Mouse (Mus musculus) liver, embryonic 12.5 days (tissue): Measurements from ENCODE around the gene Amotl1. TPM values are rescaled to one million over a fixed set of nuclear protein-coding genes. Genes with fewer than 3 reads are reported as not detected.
"Not testable (repeated sequence)": the region's sequence is repeated elsewhere in the genome, so short reads cannot be mapped to it uniquely, and the experiment has no call there.

ENCODE experiments used
- ATAC-seq: fragments of 200-750 bp; cut with Nextera tagmentation; 2 replicates; pipeline ENCODE4 v1.8.0; 2017; ENCODE audit warnings: moderate number of reproducible peaks, mild to moderate bottlenecking, moderate library complexity
- H3K27ac ChIP-seq: fragments of 300-500 bp; sonication (generic); 2 replicates; pipeline ENCODE4 v1.5.1; 2016; ENCODE audit warnings: mild to moderate bottlenecking
- H3K27me3 ChIP-seq: fragments of 300-500 bp; sonication (generic); replicated peaks from 2 replicates; pipeline ENCODE4 v1.6.1; 2016; ENCODE audit warnings: mild to moderate bottlenecking, moderate library complexity
- H3K36me3 ChIP-seq: fragments of 300-500 bp; sonication (generic); 2 replicates; pipeline ENCODE4 v1.6.1; 2016; ENCODE audit warnings: mild to moderate bottlenecking, moderate library complexity
- H3K4me1 ChIP-seq: fragments of 300-500 bp; sonication (generic); 2 replicates; pipeline ENCODE4 v1.6.1; 2016
- H3K4me2 ChIP-seq: fragments of 300-500 bp; sonication (generic); 2 replicates; pipeline ENCODE4 v1.6.1; 2016; ENCODE audit warnings: mild to moderate bottlenecking, moderate library complexity
- H3K4me3 ChIP-seq: fragments of 300-500 bp; sonication (generic); 2 replicates; pipeline ENCODE4 v1.5.1; 2016; ENCODE audit warnings: mild to moderate bottlenecking, moderate library complexity
- H3K9ac ChIP-seq: fragments of 300-500 bp; sonication (generic); 2 replicates; pipeline ENCODE4 v1.6.1; 2016; ENCODE audit warnings: mild to moderate bottlenecking, moderate library complexity
- H3K9me3 ChIP-seq: fragments of 300-500 bp; sonication (generic); replicated peaks from 2 replicates; pipeline ENCODE4 v1.6.1; 2016; ENCODE audit warnings: mild to moderate bottlenecking, moderate library complexity
- WGBS: fragments of 180-500 bp; shearing (Covaris S2); methylation state at CpG from one replicate; pipeline ENCODE4 v1.1.7; 2016; ENCODE audit not compliant: insufficient replicate concordance; 5-methylcytosine and 5-hydroxymethylcytosine counted together
- polyA plus RNA-seq: library from polyadenylated mRNA; unstranded; fragments of >200 nt; fragmentation: Nextera tagmentation; extraction: Ambion mirVana; gene quantifications from 2 replicates; pipeline ENCODE4 v1.2.1, GENCODE M21; 2016

The Amotl1 gene
- 3.4 and 3.9 TPM in 2 replicates for polyA plus RNA-seq

- no peak for ATAC-seq
Measured at GRCm38 (mm10) chr9:14644956-14645355, at the start of gene Amotl1. Amotl1 (minus strand) TSS chr9:14645056.

GRCm38 (mm10) chr9:14689376-14690108 is 44.7 kb upstream of the Amotl1 start:
- ATAC-seq = no peak
- Histone ChIP-seq H3K9ac (no peak overlapping the region), H3K36me3 (no peaks in the 10 kb centered on the region), H3K27ac (no peak overlapping the region), H3K4me3 (no peak overlapping the region), H3K9me3 (no peaks in the 10 kb centered on the region), H3K4me2 (no peak overlapping the region), H3K4me1 (no peaks in the 10 kb centered on the region), H3K27me3 (no peaks in the 10 kb centered on the region)
- WGBS = 50% methylated on average over 12 of the region's 12 CpGs

More at GRCm38 (mm10) chr9:14644956-14645355, at the start of gene Amotl1:
- 41% methylated on average over 4 of the region's 4 CpGs for WGBS
- Histone ChIP-seq H3K9ac (no peak within 1 kb of the TSS), H3K36me3 (no peaks in the 10 kb centered on the region), H3K27ac (no peak within 1 kb of the TSS), H3K27me3 (peaks cover 20% of the 10 kb centered on the region; the same call in 1 of the 2 replicates), H3K9me3 (no peaks in the 10 kb centered on the region), H3K4me3 (no peak within 1 kb of the TSS), H3K4me1 (no peaks in the 10 kb centered on the region; the same call in 1 of the 2 replicates), H3K4me2 (no peak within 1 kb of the TSS)

GRCm38 (mm10) chr9:14684363-14684762 is 39.5 kb upstream of the Amotl1 start:
- ATAC-seq = no peak
- Histone ChIP-seq H3K9ac (no peak overlapping the region), H3K4me2 (no peak overlapping the region), H3K27me3 (no peaks in the 10 kb centered on the region), H3K27ac (no peak overlapping the region), H3K9me3 (no peaks in the 10 kb centered on the region), H3K4me1 (no peaks in the 10 kb centered on the region), H3K4me3 (no peak overlapping the region), H3K36me3 (no peaks in the 10 kb centered on the region)
- WGBS = 63% methylated on average over 4 of the region's 4 CpGs

GRCm38 (mm10) chr9:14682741-14683140 is 37.9 kb upstream of the Amotl1 start:
- Histone ChIP-seq H3K27me3 (no peaks in the 10 kb centered on the region), H3K4me1 (no peaks in the 10 kb centered on the region), H3K36me3 (no peaks in the 10 kb centered on the region), H3K4me2 (no peak overlapping the region), H3K4me3 (no peak overlapping the region), H3K9me3 (no peaks in the 10 kb centered on the region), H3K27ac (no peak overlapping the region), H3K9ac (no peak overlapping the region)
- no peak for ATAC-seq

GRCm38 (mm10) chr9:14680584-14680983 is 35.7 kb upstream of the Amotl1 start:
- Histone ChIP-seq H3K36me3 (no peaks in the 10 kb centered on the region), H3K4me2 (no peak overlapping the region), H3K4me3 (no peak overlapping the region), H3K9me3 (no peaks in the 10 kb centered on the region), H3K27me3 (no peaks in the 10 kb centered on the region), H3K9ac (no peak overlapping the region), H3K27ac (no peak overlapping the region), H3K4me1 (no peaks in the 10 kb centered on the region)
- WGBS = 43% methylated on average over 2 of the region's 2 CpGs
- no peak for ATAC-seq

DNA sequence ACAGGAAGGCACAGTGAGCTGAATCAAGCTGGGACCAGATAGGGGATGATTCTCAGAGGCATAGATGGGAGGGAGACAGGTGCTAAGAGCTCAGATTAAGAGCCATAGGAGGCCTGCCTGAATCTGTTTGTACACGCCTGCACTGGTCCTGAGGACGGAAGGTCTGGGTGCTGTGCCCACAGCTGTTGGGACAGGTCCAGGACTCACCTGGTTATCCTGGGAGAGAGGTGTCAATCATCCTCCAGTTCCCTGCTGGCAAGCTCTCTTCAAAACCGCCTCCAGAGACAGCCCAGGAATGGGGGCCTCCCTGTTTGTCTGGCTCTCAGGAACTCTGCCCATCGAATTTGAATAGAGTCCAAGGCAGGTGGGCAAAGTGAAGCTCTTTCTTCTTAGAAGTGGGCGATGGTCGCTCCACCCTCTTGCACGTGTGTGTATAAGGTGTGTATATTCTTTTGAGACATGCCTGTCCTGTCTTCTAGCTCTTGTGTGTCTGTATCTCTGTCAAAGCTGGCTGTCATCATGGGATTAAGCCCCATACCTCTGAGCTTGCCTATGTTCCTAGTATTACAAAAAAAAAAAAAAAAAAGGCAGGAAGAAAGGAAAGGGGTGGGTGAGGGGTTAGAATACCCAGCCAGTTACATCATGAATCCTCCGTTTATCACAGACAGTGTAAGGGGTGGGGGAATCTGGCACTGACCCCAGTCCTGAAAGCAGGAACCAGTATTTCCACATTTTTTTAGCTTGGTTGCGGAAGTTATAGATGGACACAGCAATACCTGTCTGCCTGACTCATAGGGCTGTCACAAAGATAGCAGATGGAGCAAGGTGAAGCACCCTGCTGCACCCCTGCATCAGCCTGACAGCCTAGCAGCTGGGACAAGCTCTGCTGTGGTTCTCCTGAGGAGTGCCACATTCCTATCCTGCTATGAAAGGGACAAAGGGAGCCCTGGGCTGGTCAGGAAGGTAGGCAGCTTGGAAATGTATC is 31.1 kb upstream of the Amotl1 start:
- no peaks in the 10 kb centered on the region for H3K9me3 ChIP-seq
- no peaks in the 10 kb centered on the region for H3K27me3 ChIP-seq
- no peaks in the 10 kb centered on the region for H3K4me1 ChIP-seq
- no peaks in the 10 kb centered on the region for H3K36me3 ChIP-seq
- no peak overlapping the region for H3K9ac ChIP-seq
- ATAC-seq = no peak
- no peak overlapping the region for H3K27ac ChIP-seq
- no peak overlapping the region for H3K4me3 ChIP-seq
- no peak overlapping the region for H3K4me2 ChIP-seq
- WGBS = 49% methylated on average over 9 of the region's 9 CpGs

- Histone ChIP-seq H3K4me1 (no peaks in the 10 kb centered on the region), H3K4me3 (no peak overlapping the region), H3K9ac (no peak overlapping the region), H3K4me2 (no peak overlapping the region), H3K9me3 (no peaks in the 10 kb centered on the region), H3K27ac (no peak overlapping the region), H3K27me3 (no peaks in the 10 kb centered on the region), H3K36me3 (no peaks in the 10 kb centered on the region)
- ATAC-seq = no peak
- 67% methylated on average over 8 of the region's 8 CpGs for WGBS
Measured at GRCm38 (mm10) chr9:14674506-14674905, 29.6 kb upstream of the Amotl1 start.

- H3K4me1 ChIP-seq = no peaks in the 10 kb centered on the region
- 76% methylated on average over 4 of the region's 4 CpGs for WGBS
- no peak overlapping the region for H3K4me3 ChIP-seq
- no peaks in the 10 kb centered on the region for H3K27me3 ChIP-seq
- H3K9ac ChIP-seq = no peak overlapping the region
- ATAC-seq = no peak
- H3K27ac ChIP-seq = no peak overlapping the region
- H3K36me3 ChIP-seq = no peaks in the 10 kb centered on the region
- H3K4me2 ChIP-seq = no peak overlapping the region
- H3K9me3 ChIP-seq = no peaks in the 10 kb centered on the region
Measured at GRCm38 (mm10) chr9:14673109-14673508, 28.3 kb upstream of the Amotl1 start.

- not testable (repeated sequence) for H3K4me2 ChIP-seq, H3K4me1 ChIP-seq, H3K9me3 ChIP-seq, H3K4me3 ChIP-seq, H3K27ac ChIP-seq, H3K9ac ChIP-seq, H3K36me3 ChIP-seq, ATAC-seq, H3K27me3 ChIP-seq
- WGBS = 51% methylated on average over 5 of the region's 5 CpGs
Measured at GRCm38 (mm10) chr9:14671965-14672364, 27.1 kb upstream of the Amotl1 start.

DNA sequence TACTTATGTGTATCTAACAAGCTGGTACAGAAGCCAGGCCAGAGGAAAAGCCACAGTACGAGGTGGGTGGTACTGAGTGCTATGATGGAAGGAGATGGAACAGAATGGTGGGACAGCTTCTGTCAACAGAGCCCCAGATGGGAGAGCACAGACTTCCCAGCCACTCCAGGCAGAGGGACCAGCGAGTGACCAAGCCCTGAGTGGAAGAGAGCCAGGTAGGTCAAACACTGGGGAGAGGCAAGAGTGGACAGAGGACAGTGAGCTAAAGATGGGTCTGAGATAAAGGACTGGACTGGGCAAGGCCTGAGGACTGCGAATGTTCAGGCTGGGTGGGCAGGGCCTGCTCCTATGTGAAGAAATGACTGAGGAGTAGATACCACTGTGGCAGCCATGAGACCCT is 23.5 kb upstream of the Amotl1 start:
- Histone ChIP-seq H3K36me3 (no peaks in the 10 kb centered on the region), H3K27ac (no peak overlapping the region), H3K4me3 (no peak overlapping the region), H3K9me3 (no peaks in the 10 kb centered on the region), H3K27me3 (no peaks in the 10 kb centered on the region), H3K9ac (no peak overlapping the region), H3K4me1 (no peaks in the 10 kb centered on the region), H3K4me2 (no peak overlapping the region)
- no peak for ATAC-seq
- 47% methylated on average over 3 of the region's 3 CpGs for WGBS

DNA sequence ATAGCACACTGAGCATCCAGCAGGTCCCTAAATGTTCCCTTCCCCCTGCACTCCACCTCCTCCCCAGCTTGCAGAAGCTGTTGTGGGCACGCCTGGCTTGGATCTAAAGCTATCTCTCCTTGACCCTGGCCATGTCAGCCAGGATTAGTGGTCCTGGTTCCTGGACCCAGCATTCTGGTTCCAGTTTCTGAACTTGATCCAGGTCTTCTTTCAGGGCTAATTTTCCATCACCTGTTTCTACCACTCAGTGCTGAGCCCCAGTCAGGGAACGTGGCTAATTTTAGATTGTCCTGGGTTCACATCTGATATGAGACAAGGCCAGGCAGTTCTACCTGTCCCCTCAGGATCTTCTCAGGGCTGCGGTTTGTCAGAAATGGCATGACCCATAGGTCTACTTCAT is 21.2 kb upstream of the Amotl1 start:
- no peak overlapping the region for H3K4me3 ChIP-seq
- WGBS = 54% methylated on average over 3 of the region's 3 CpGs
- no peak overlapping the region for H3K4me2 ChIP-seq
- H3K27me3 ChIP-seq = no peaks in the 10 kb centered on the region
- no peak for ATAC-seq
- H3K4me1 ChIP-seq = no peaks in the 10 kb centered on the region
- no peaks in the 10 kb centered on the region for H3K36me3 ChIP-seq
- no peak overlapping the region for H3K9ac ChIP-seq
- H3K27ac ChIP-seq = no peak overlapping the region
- no peaks in the 10 kb centered on the region for H3K9me3 ChIP-seq

DNA sequence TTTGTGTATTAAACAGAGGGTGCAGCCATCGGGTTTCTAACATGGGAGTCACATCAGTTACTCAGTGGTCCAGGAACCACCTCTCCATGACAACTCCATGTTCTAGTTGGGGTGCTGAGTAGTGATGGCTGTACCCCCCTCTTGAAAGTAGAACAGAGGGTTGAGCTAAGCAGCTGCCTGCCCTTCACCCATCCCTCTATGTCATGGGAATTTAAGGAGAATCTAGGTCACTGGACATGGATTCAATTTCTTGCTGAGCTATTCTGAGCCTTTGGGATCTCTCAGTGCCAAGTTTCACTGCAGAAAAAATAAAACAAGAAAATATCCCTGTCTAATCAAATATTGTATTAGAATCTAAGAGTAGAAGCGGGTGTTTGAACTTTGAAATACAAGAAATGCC is 18.7 kb upstream of the Amotl1 start:
- Histone ChIP-seq H3K27me3 (no peaks in the 10 kb centered on the region), H3K36me3 (no peaks in the 10 kb centered on the region), H3K27ac (no peak overlapping the region), H3K9ac (no peak overlapping the region), H3K4me3 (no peak overlapping the region), H3K4me1 (no peaks in the 10 kb centered on the region), H3K4me2 (no peak overlapping the region), H3K9me3 (no peaks in the 10 kb centered on the region)
- ATAC-seq = no peak
- WGBS = 71% methylated on average over 2 of the region's 2 CpGs
